Mouse (Mus musculus) bone marrow macrophage, adult 2 months (primary cell): ENCODE measurements at regions not wholly inside any gene's neighbourhood (a gene's known extent, or its start where the extent isn't known, plus 50 kb on each side); places are given as distances from the start of the nearest gene placed in this dataset.

Experiments
- CTCF ChIP-seq: IDR thresholded peaks from 2 replicates; pipeline ENCODE4 v1.5.1; 2012; ENCODE audit warnings: low read depth, mild to moderate bottlenecking, low read length, moderate library complexity
- POLR2A ChIP-seq: IDR thresholded peaks from 2 replicates; pipeline ENCODE4 v1.6.1; 2012; ENCODE audit warnings: mild to moderate bottlenecking, low read depth, low read length, borderline replicate concordance

- TF ChIP-seq CTCF (no peak), POLR2A (no peak)
These were observed 286.0 kb upstream of the Atp2b1 start for GRCm38 (mm10) chr10:98628191-98628590.
